Mouse (Mus musculus) erythroblast, embryonic 14.5 days (primary cell): Measurements from ENCODE around the gene Slc46a3. TPM values are rescaled to one million over a fixed set of nuclear protein-coding genes. Genes with fewer than 3 reads are reported as not detected.

Experiments
- H3K27me3 ChIP-seq: 2 replicates; pipeline ENCODE4 v1.6.1; 2012; ENCODE audit warnings: inconsistent platforms; ENCODE audit not compliant: control insufficient read depth
- H3K36me3 ChIP-seq: 2 replicates; pipeline ENCODE4 v1.6.1; 2012; ENCODE audit warnings: mild to moderate bottlenecking, inconsistent platforms; ENCODE audit not compliant: control insufficient read depth
- H3K4me1 ChIP-seq: 2 replicates; pipeline ENCODE4 v1.6.1; 2012; ENCODE audit warnings: inconsistent platforms; ENCODE audit not compliant: control insufficient read depth
- H3K4me3 ChIP-seq: replicated peaks from 2 replicates; pipeline ENCODE3; 2012; ENCODE audit warnings: moderate library complexity, mild to moderate bottlenecking, inconsistent platforms
- H3K9me3 ChIP-seq: 2 replicates; pipeline ENCODE4 v1.6.1; 2012; ENCODE audit warnings: low read length, inconsistent platforms, mixed read lengths; ENCODE audit not compliant: control insufficient read depth
- GATA1 ChIP-seq: IDR thresholded peaks from 2 replicates; pipeline ENCODE4 v1.6.1; 2012; ENCODE audit warnings: low read length, inconsistent platforms, mixed read lengths
- TAL1 ChIP-seq: IDR thresholded peaks from 3 replicates; pipeline ENCODE4 v1.6.1; 2012; ENCODE audit warnings: low read length, inconsistent platforms, mixed read lengths
- polyA plus RNA-seq: library from polyadenylated mRNA; stranded (reverse); fragments of >175 nt; gene quantifications from 2 replicates; pipeline ENCODE4 v1.2.3, GENCODE M21; 2012

Slc46a3 gene
- polyA plus RNA-seq, 1 experiment: 0.69 TPM

- Histone ChIP-seq H3K4me1 (no peaks in the 10 kb centered on the region), H3K4me3 (no peak overlapping the region), H3K27me3 (peaks cover 12% of the 10 kb centered on the region), H3K36me3 (no peaks in the 10 kb centered on the region), H3K9me3 (no peaks in the 10 kb centered on the region)
- no peak for TF ChIP-seq GATA1
- TF ChIP-seq TAL1: no peak
Measured at GRCm38 (mm10) chr5:147832842-147833241, 61.8 kb downstream of the Slc46a3 start.

GRCm38 (mm10) chr5:147828846-147829245, 65.8 kb downstream of the Slc46a3 start:
- TF ChIP-seq TAL1 (no peak), GATA1 (no peak)
- Histone ChIP-seq H3K36me3 (no peaks in the 10 kb centered on the region), H3K27me3 (peaks cover 11% of the 10 kb centered on the region), H3K4me1 (no peaks in the 10 kb centered on the region; the same call in 1 of the 2 replicates), H3K9me3 (no peaks in the 10 kb centered on the region), H3K4me3 (no peak overlapping the region)

Other genes with a start within 250 kb of the Slc46a3 start
- gene Flt1, start 168.8 kb downstream of the Slc46a3 start, polyA plus RNA-seq: 0.03 TPM in 1 of 2 replicates, not detected in the other
- 1.0 and 1.3 TPM in 2 replicates for gene Pomp, start 34.4 kb downstream of the Slc46a3 start, polyA plus RNA-seq
- not detected in 2 replicates for gene Mtus2, start 62.5 kb upstream of the Slc46a3 start, polyA plus RNA-seq